Mouse (Mus musculus): ENCODE measurements around the gene Chil1. TPM values are rescaled to one million over a fixed set of nuclear protein-coding genes. Genes with fewer than 3 reads are reported as not detected.

Gene Chil1
- total and polyA plus RNA-seq, 3 experiments = 1.7 to 6.7 (median 6.1) TPM

DNA sequence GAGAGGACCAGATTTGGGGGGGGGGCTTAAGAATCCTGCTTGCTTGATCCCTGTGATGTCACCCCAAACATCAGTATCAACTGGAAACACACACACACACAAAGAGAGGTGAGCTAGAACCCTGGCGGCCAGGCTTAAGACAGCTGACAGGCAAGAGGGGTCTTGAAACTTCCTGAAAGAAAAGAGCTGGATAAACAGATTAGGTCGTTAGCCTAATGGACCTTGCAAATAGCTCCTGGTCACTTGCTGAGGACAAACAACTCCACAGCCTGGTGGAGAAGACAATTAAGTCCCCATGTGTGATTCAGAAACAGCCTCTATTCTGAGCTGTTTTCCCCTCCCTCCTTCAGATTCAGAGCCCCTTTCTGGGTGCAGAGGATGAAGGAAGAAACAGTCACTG lies 29.7 kb downstream of the Chil1 start:
- peaks cover 9% of the 10 kb centered on the region for H3K9me3 ChIP-seq (replicated peaks; ENCODE audit: low read length)

DNA sequence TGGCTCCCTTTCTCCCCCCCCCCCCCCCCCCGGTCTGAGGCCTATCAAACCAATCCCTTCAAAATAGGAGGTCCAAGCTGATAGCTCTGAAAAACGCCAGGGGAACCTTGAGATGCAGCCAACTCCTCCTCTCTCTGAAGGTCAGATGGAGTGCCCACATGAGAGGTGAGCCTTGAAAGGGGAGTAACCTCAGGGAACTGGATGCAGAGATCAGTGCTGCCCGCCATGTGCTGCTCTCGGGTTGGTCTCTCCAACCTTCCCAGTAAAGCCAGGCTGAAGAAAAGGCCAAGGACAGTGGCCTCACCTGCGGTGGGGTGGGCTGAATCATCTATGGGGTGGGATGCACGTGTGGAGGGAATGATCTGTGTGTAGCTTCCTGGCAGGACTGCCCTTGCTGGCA lies 30.4 kb downstream of the Chil1 start:
- Histone ChIP-seq H3K4me2 (ENCODE audit: insufficient read depth, low read depth, poor library complexity, severe bottlenecking) (no peak overlapping the region), H3K36me3 (replicated peaks in 1 of 2; ENCODE audit: control insufficient read depth in 1 of 2, insufficient read depth in 1 of 2, low read length in 1 of 2) (no peaks in the 10 kb centered on the region), H3K4me3 (replicated peaks in 1 of 3; ENCODE audit: low read depth in 2 of 3, low read length in 2 of 3, poor library complexity in 1 of 3) (no peak overlapping the region), H3K27me3 (replicated peaks) (no peaks in the 10 kb centered on the region), H3K79me2 (replicated peaks; ENCODE audit: control insufficient read depth, extremely low read depth, insufficient read depth, poor library complexity, severe bottlenecking) (no peaks in the 10 kb centered on the region), H3K4me1 (ENCODE audit: control insufficient read depth in 1 of 2, insufficient read depth in 2 of 2) (peaks cover 3 to 24% of the 10 kb centered on the region in 2 experiments; a peak in 2 of 4 replicates), H3K9me3 (replicated peaks; ENCODE audit: low read length) (peaks cover 9% of the 10 kb centered on the region), H3K27ac (ENCODE audit: insufficient read depth, low read depth) (no peak overlapping the region), H3K9ac (ENCODE audit: insufficient read depth, low read depth) (no peak overlapping the region)
- no peak for DNase-seq (ENCODE audit: extremely low read depth)
- in situ Hi-C loops (cut with MboI; ENCODE audit: low pct_ligation_motif_present, low pct_unique_long_range_greater_than_20kb, low sequenced_read_pairs) = no loop called here
- TF ChIP-seq RAD21 (IDR thresholded peaks at IDR 0.05; ENCODE audit: low read depth, low read length) = no peak
- TF ChIP-seq NRF1 (IDR thresholded peaks at IDR 0.05; ENCODE audit: low read depth, low read length) = no peak
- no peak for TF ChIP-seq IRF4 (IDR thresholded peaks at IDR 0.05; ENCODE audit: low read depth, low read length)
- TF ChIP-seq SIN3A (IDR thresholded peaks at IDR 0.05; ENCODE audit: low read length) = no peak
- TF ChIP-seq POLR2AphosphoS2 (IDR thresholded peaks at IDR 0.05; ENCODE audit: low read depth, low read length) = no peak
- no peak for TF ChIP-seq PAX5 (IDR thresholded peaks at IDR 0.05; ENCODE audit: low read length)
- no peak for TF ChIP-seq EP300 (IDR thresholded peaks at IDR 0.05; ENCODE audit: low read length)
- no peak for TF ChIP-seq MAFK (IDR thresholded peaks at IDR 0.05; ENCODE audit: insufficient replicate concordance, low read length)
- TF ChIP-seq MXI1 (IDR thresholded peaks at IDR 0.05; ENCODE audit: low read depth, low read length) = no peak
- dilution Hi-C loops (cut with MboI; ENCODE audit: extremely low pct_ligation_motif_present, extremely low pct_unique_long_range_greater_than_20kb, low sequenced_read_pairs) = no loop called here

More for the DNA sequence above, 29.7 kb downstream of the Chil1 start:
- DNase-seq (ENCODE audit: extremely low read depth) = no peak
- in situ Hi-C loops (cut with MboI; ENCODE audit: low pct_ligation_motif_present, low pct_unique_long_range_greater_than_20kb, low sequenced_read_pairs) = no loop called here
- no peak overlapping the region for H3K4me3 ChIP-seq (replicated peaks in 1 of 3; ENCODE audit: low read depth in 2 of 3, low read length in 2 of 3, poor library complexity in 1 of 3)
- peaks cover 0 to 17% of the 10 kb centered on the region in 2 experiments; a peak in 2 of 4 replicates for H3K4me1 ChIP-seq (ENCODE audit: control insufficient read depth in 1 of 2, insufficient read depth in 2 of 2)
- no peaks in the 10 kb centered on the region for H3K27me3 ChIP-seq (replicated peaks)
- TF ChIP-seq SIN3A (IDR thresholded peaks at IDR 0.05; ENCODE audit: low read length) = no peak
- TF ChIP-seq ZMIZ1 (IDR thresholded peaks at IDR 0.05; ENCODE audit: low read depth, low read length) = no peak
- no peak for TF ChIP-seq POLR2A (IDR thresholded peaks at IDR 0.05; ENCODE audit: low read depth, low read length)
- no peak for TF ChIP-seq NRF1 (IDR thresholded peaks at IDR 0.05; ENCODE audit: low read depth, low read length)
- TF ChIP-seq POLR2AphosphoS2 (IDR thresholded peaks at IDR 0.05; ENCODE audit: low read depth, low read length) = no peak
- TF ChIP-seq CTCF (conservative IDR thresholded peaks at IDR 0.05 in 1 of 2, IDR thresholded peaks at IDR 0.05 in 1 of 2; ENCODE audit: low read depth in 2 of 2, low read length in 2 of 2) = no peak
- TF ChIP-seq MEF2A (IDR thresholded peaks at IDR 0.05; ENCODE audit: borderline replicate concordance, low read depth, low read length) = no peak
- no peak for TF ChIP-seq MAX (IDR thresholded peaks at IDR 0.05; ENCODE audit: low read length)
- TF ChIP-seq MXI1 (IDR thresholded peaks at IDR 0.05; ENCODE audit: low read depth, low read length) = no peak
- no peak for TF ChIP-seq MYC (IDR thresholded peaks at IDR 0.05; ENCODE audit: low read depth, low read length)
- no peak for TF ChIP-seq CHD2 (IDR thresholded peaks at IDR 0.05; ENCODE audit: low read length)
- no peak for TF ChIP-seq ZKSCAN1 (IDR thresholded peaks at IDR 0.05; ENCODE audit: borderline replicate concordance, low read depth, low read length)
- no peak for TF ChIP-seq ZC3H11A (IDR thresholded peaks at IDR 0.05; ENCODE audit: low read depth, low read length)
- TF ChIP-seq USF2 (conservative IDR thresholded peaks at IDR 0.05; ENCODE audit: low read depth, low read length) = no peak
- no peak for TF ChIP-seq MAZ (IDR thresholded peaks at IDR 0.05; ENCODE audit: low read depth, low read length)
- no peak for TF ChIP-seq CHD1 (IDR thresholded peaks at IDR 0.05; ENCODE audit: low read depth, low read length)
- no peak for TF ChIP-seq MAFK (IDR thresholded peaks at IDR 0.05; ENCODE audit: insufficient replicate concordance, low read length)
- TF ChIP-seq RAD21 (IDR thresholded peaks at IDR 0.05; ENCODE audit: low read depth, low read length) = no peak
- no peaks in the 10 kb centered on the region for H3K79me2 ChIP-seq (replicated peaks; ENCODE audit: control insufficient read depth, extremely low read depth, insufficient read depth, poor library complexity, severe bottlenecking)
- no peaks in the 10 kb centered on the region for H3K36me3 ChIP-seq (replicated peaks in 1 of 2; ENCODE audit: control insufficient read depth in 1 of 2, insufficient read depth in 1 of 2, low read length in 1 of 2)
- H3K27ac ChIP-seq (ENCODE audit: insufficient read depth, low read depth) = no peak overlapping the region
- dilution Hi-C loops (cut with MboI; ENCODE audit: extremely low pct_ligation_motif_present, extremely low pct_unique_long_range_greater_than_20kb, low sequenced_read_pairs) = no loop called here
- no peak overlapping the region for H3K9ac ChIP-seq (ENCODE audit: insufficient read depth, low read depth)
- H3K4me2 ChIP-seq (ENCODE audit: insufficient read depth, low read depth, poor library complexity, severe bottlenecking) = no peak overlapping the region
